Comparison of ENCODE assay signal across 8 mouse cellular contexts in genomic region chr8:12872983-12873356, GRCm38 (mm10). TPM values are rescaled to one million over a fixed set of nuclear protein-coding genes. Genes with fewer than 3 reads are reported as not detected.
DNase-seq lines count a peak whose midpoint lies in the region; ATAC-seq and TF ChIP-seq lines count a peak whose summit lies in the region.

No protein-coding gene starts in this region.

- no peaks in the 10 kb centered on the region for H3K9me3 ChIP-seq in forebrain, embryonic 10.5 days
- no peaks in the 10 kb centered on the region for H3K9me3 ChIP-seq in limb, embryonic 14.5 days (ENCODE audit: control insufficient read depth, low read length)
- H3K9me3 ChIP-seq in stomach, embryonic 15.5 days = no peaks in the 10 kb centered on the region

- H3K36me3 ChIP-seq in spleen, adult 2 months (ENCODE audit: control insufficient read depth, insufficient read depth, low read length) = no peaks in the 10 kb centered on the region
- H3K36me3 ChIP-seq in forebrain, embryonic 10.5 days (replicated peaks) = no peaks in the 10 kb centered on the region
- no peaks in the 10 kb centered on the region for H3K36me3 ChIP-seq in limb, embryonic 14.5 days (ENCODE audit: control insufficient read depth, insufficient read depth, low read length)
- no peaks in the 10 kb centered on the region for H3K36me3 ChIP-seq in stomach, embryonic 15.5 days

- peak overlapping the region; percentile 55 for H3K4me2 ChIP-seq in limb, embryonic 14.5 days (replicated peaks; ENCODE audit: low read depth, low read length, severe bottlenecking)
- peak overlapping the region; percentile 74 for H3K4me2 ChIP-seq in stomach, embryonic 15.5 days

- WGBS in spleen, adult 2 months = 8% methylated on average over 9 of the region's 9 CpGs
- 3% methylated on average over 9 of the region's 9 CpGs for WGBS in forebrain, embryonic 10.5 days
- WGBS in limb, embryonic 14.5 days = 13% methylated on average over 9 of the region's 9 CpGs
- 9% methylated on average over 8 of the region's 9 CpGs for WGBS in stomach, embryonic 15.5 days

- intact Hi-C loops in heart, postnatal 25 days (cut with DNase I) = no loop called here

- DNase-seq in spleen, adult 2 months (ENCODE audit: low read depth in 1 of 2, low spot score in 2 of 2) = no peak
- DNase-seq in spleen, postnatal 36 days (ENCODE audit: low spot score in 2 of 2) = no peak
- DNase-seq in forebrain, embryonic 10.5 days (ENCODE audit: extremely low spot score, low spot score) = no peak
- no peak for DNase-seq in limb, embryonic 14.5 days (ENCODE audit: low spot score)
- DNase-seq in right cerebral cortex, postnatal 25 days = no peak
- DNase-seq in right cerebral cortex, postnatal 10 days (ENCODE audit: low spot score in 2 of 2) = no peak
- no peak for DNase-seq in heart, postnatal 25 days (ENCODE audit: low spot score)

- H3K27me3 ChIP-seq in spleen, adult 2 months (ENCODE audit: control insufficient read depth, insufficient read depth, low read length) = no peaks in the 10 kb centered on the region
- peaks cover 28% of the 10 kb centered on the region; the same call in 1 of the 2 replicates for H3K27me3 ChIP-seq in forebrain, embryonic 10.5 days (ENCODE audit: poor library complexity, severe bottlenecking)
- H3K27me3 ChIP-seq in limb, embryonic 14.5 days (ENCODE audit: control insufficient read depth, insufficient read depth, low read length) = peaks cover 8% of the 10 kb centered on the region; the same call in 1 of the 2 replicates
- peaks cover 19% of the 10 kb centered on the region; the same call in 1 of the 2 replicates for H3K27me3 ChIP-seq in stomach, embryonic 15.5 days (replicated peaks)

- H3K27ac ChIP-seq in spleen, adult 2 months (ENCODE audit: insufficient read depth, low read length) = no peak overlapping the region
- peak overlapping the region; percentile 93 for H3K27ac ChIP-seq in forebrain, embryonic 10.5 days
- no peak overlapping the region for H3K27ac ChIP-seq in limb, embryonic 14.5 days (replicated peaks; ENCODE audit: low read depth, low read length)
- H3K27ac ChIP-seq in stomach, embryonic 15.5 days = no peak overlapping the region

- TF ChIP-seq CTCF in spleen, adult 2 months (IDR thresholded peaks at IDR 0.05; ENCODE audit: extremely low read depth, insufficient read depth, insufficient read length, insufficient replicate concordance) = no peak

- TF ChIP-seq POLR2A in spleen, adult 2 months (IDR thresholded peaks at IDR 0.05; ENCODE audit: low read depth, low read length) = no peak
- TF ChIP-seq POLR2A in limb, embryonic 14.5 days (IDR thresholded peaks at IDR 0.05; ENCODE audit: borderline replicate concordance, extremely low read depth, insufficient read depth, insufficient read length) = no peak

- 0 out of 2 replicates have a peak overlapping the region, but pooled peaks have one; percentile 13 for H3K9ac ChIP-seq in limb, embryonic 14.5 days (ENCODE audit: low read depth, low read length, severe bottlenecking)
- H3K9ac ChIP-seq in stomach, embryonic 15.5 days = no peak overlapping the region

- peaks cover 5% of the 10 kb centered on the region; the same call in 1 of the 2 replicates for H3K4me1 ChIP-seq in spleen, adult 2 months (ENCODE audit: control insufficient read depth, insufficient read depth, insufficient read length)
- peaks cover 85% of the 10 kb centered on the region for H3K4me1 ChIP-seq in forebrain, embryonic 10.5 days
- peaks cover 3% of the 10 kb centered on the region for H3K4me1 ChIP-seq in limb, embryonic 14.5 days (ENCODE audit: control insufficient read depth, insufficient read depth, low read length)
- peaks cover 5% of the 10 kb centered on the region for H3K4me1 ChIP-seq in stomach, embryonic 15.5 days

- no peak for ATAC-seq in limb, embryonic 14.5 days (ENCODE audit: low FRiP score, low read depth)
- ATAC-seq in stomach, embryonic 15.5 days (ENCODE audit: insufficient read depth, low FRiP score, low read depth) = peak; percentile 14; the same call in 1 of the 2 replicates

- peak overlapping the region; percentile 57; the same call in 1 of the 2 replicates for H3K4me3 ChIP-seq in spleen, adult 2 months (ENCODE audit: extremely low read depth, insufficient read depth, insufficient read length)
- H3K4me3 ChIP-seq in forebrain, embryonic 10.5 days = peak overlapping the region; percentile 70
- H3K4me3 ChIP-seq in limb, embryonic 14.5 days (replicated peaks; ENCODE audit: low read length) = peak overlapping the region; percentile 38
- peak overlapping the region; percentile 49 for H3K4me3 ChIP-seq in stomach, embryonic 15.5 days (replicated peaks)

RNA-seq across cellular contexts. Expression of gene Mcf2l, which starts 0.6 kb away (rescaled TPM):
- 2.7 and 2.9 TPM in 2 replicates for polyA plus RNA-seq in spleen, adult 2 months (2012; rRNA removed)
- 26.3 and 32.5 TPM in 2 replicates for polyA plus RNA-seq in forebrain, embryonic 10.5 days (2016; fragmentation: Nextera tagmentation; extraction: Ambion mirVana)
- 14.2 and 14.9 TPM in 2 replicates for polyA plus RNA-seq in limb, embryonic 14.5 days (2012; rRNA removed)
- polyA plus RNA-seq in limb, embryonic 14.5 days (2014; fragmentation: Nextera tagmentation; extraction: Ambion mirVana) = 11.5 and 15.1 TPM in 2 replicates
- polyA plus RNA-seq in stomach, embryonic 15.5 days (2015; fragmentation: Nextera tagmentation; extraction: Ambion mirVana) = 14.3 and 18.4 TPM in 2 replicates
- total RNA-seq in heart, postnatal 25 days (2021) = 10 to 100 TPM; 44.7 to 69.4 TPM
